Mouse (Mus musculus): Measurements from ENCODE around the gene Commd7. TPM values are rescaled to one million over a fixed set of nuclear protein-coding genes. Genes with fewer than 3 reads are reported as not detected.
A peak's percentile ranks its signal among the peaks of the same experiment; 100 is the strongest.
"Not testable (repeated sequence)": the region's sequence is repeated elsewhere in the genome, so short reads cannot be mapped to it uniquely, and the experiment has no call there.

Gene Commd7
- polyA plus RNA-seq (2015; fragmentation: Nextera tagmentation; extraction: Ambion mirVana) = 73.9 and 77.9 TPM in 2 replicates

- 0 out of 2 replicates have a peak, but pooled peaks cover 6% of the 10 kb centered on the region for H3K4me1 ChIP-seq
- H3K9ac ChIP-seq = peak within 1 kb of the TSS; percentile 87
- peaks cover 7% of the 10 kb centered on the region; the same call in 1 of the 2 replicates for H3K36me3 ChIP-seq
- WGBS = 3% methylated on average over 53 of the region's 53 CpGs
- no peaks in the 10 kb centered on the region for H3K27me3 ChIP-seq (replicated peaks)
- ATAC-seq (ENCODE audit: insufficient read depth, low FRiP score, low read depth) = peak; percentile 77; the same call in 1 of the 2 replicates
- peak within 1 kb of the TSS; percentile 60 for H3K4me2 ChIP-seq
- peak within 1 kb of the TSS; percentile 93 for H3K27ac ChIP-seq
- peak within 1 kb of the TSS; percentile 81 for H3K4me3 ChIP-seq (replicated peaks)
- no peaks in the 10 kb centered on the region for H3K9me3 ChIP-seq
These were observed at the start of gene Commd7 for GRCm38 (mm10) chr2:153631976-153632870. Gene Commd7 (minus strand): TSS chr2:153632781.

GRCm38 (mm10) chr2:153679959-153680358, 47.4 kb upstream of the Commd7 start:
- WGBS = 88% methylated on average over 1 of the region's 1 CpGs

GRCm38 (mm10) chr2:153677550-153677949, 45.0 kb upstream of the Commd7 start:
- Histone ChIP-seq H3K9ac (no peak overlapping the region), H3K4me2 (no peak overlapping the region), H3K4me3 (replicated peaks) (no peak overlapping the region), H3K9me3 (no peaks in the 10 kb centered on the region), H3K36me3 (0 out of 2 replicates have a peak, but pooled peaks cover 6% of the 10 kb centered on the region), H3K27ac (no peak overlapping the region), H3K27me3 (replicated peaks) (no peaks in the 10 kb centered on the region), H3K4me1 (no peaks in the 10 kb centered on the region)
- ATAC-seq (ENCODE audit: insufficient read depth, low FRiP score, low read depth) = no peak
- 80% methylated on average over 7 of the region's 7 CpGs for WGBS

More at GRCm38 (mm10) chr2:153679959-153680358, 47.4 kb upstream of the Commd7 start:
- no peak overlapping the region for H3K4me3 ChIP-seq (replicated peaks)
- H3K27ac ChIP-seq = no peak overlapping the region
- no peak overlapping the region for H3K9ac ChIP-seq
- H3K4me1 ChIP-seq = no peaks in the 10 kb centered on the region
- H3K4me2 ChIP-seq = no peak overlapping the region
- ATAC-seq (ENCODE audit: insufficient read depth, low FRiP score, low read depth) = no peak
- no peaks in the 10 kb centered on the region for H3K36me3 ChIP-seq
- no peaks in the 10 kb centered on the region for H3K9me3 ChIP-seq
- H3K27me3 ChIP-seq (replicated peaks) = no peaks in the 10 kb centered on the region

- no peak overlapping the region for H3K4me3 ChIP-seq (replicated peaks)
- 0 out of 2 replicates have a peak, but pooled peaks cover 6% of the 10 kb centered on the region for H3K36me3 ChIP-seq
- H3K9me3 ChIP-seq = no peaks in the 10 kb centered on the region
- no peak overlapping the region for H3K4me2 ChIP-seq
- no peak overlapping the region for H3K9ac ChIP-seq
- no peaks in the 10 kb centered on the region for H3K4me1 ChIP-seq
- no peak overlapping the region for H3K27ac ChIP-seq
- no peaks in the 10 kb centered on the region for H3K27me3 ChIP-seq (replicated peaks)
- ATAC-seq (ENCODE audit: insufficient read depth, low FRiP score, low read depth) = no peak
- 87% methylated on average over 6 of the region's 6 CpGs for WGBS
These were observed 44.4 kb upstream of the Commd7 start for GRCm38 (mm10) chr2:153676944-153677343.

- not testable (repeated sequence) for H3K27me3 ChIP-seq (replicated peaks); H3K27ac ChIP-seq; H3K4me1 ChIP-seq; H3K9ac ChIP-seq; H3K4me3 ChIP-seq (replicated peaks); H3K36me3 ChIP-seq; H3K4me2 ChIP-seq; H3K9me3 ChIP-seq
- peak; percentile 31; the same call in 1 of the 2 replicates for ATAC-seq (ENCODE audit: insufficient read depth, low FRiP score, low read depth)
- 70% methylated on average over 1 of the region's 1 CpGs for WGBS
These were observed 42.8 kb upstream of the Commd7 start for GRCm38 (mm10) chr2:153675364-153675763.

- Histone ChIP-seq H3K27me3 (replicated peaks) (no peaks in the 10 kb centered on the region), H3K27ac (no peak overlapping the region), H3K9me3 (no peaks in the 10 kb centered on the region), H3K4me2 (no peak overlapping the region), H3K9ac (no peak overlapping the region), H3K4me3 (replicated peaks) (no peak overlapping the region), H3K4me1 (no peaks in the 10 kb centered on the region), H3K36me3 (peaks cover 6% of the 10 kb centered on the region; the same call in 1 of the 2 replicates)
- ATAC-seq (ENCODE audit: insufficient read depth, low FRiP score, low read depth) = no peak
- WGBS = 90% methylated on average over 2 of the region's 2 CpGs
These were observed 40.0 kb upstream of the Commd7 start for GRCm38 (mm10) chr2:153672619-153673018.

- WGBS = 65% methylated on average over 5 of the region's 5 CpGs
- Histone ChIP-seq H3K36me3 (peaks cover 6% of the 10 kb centered on the region; the same call in 1 of the 2 replicates), H3K9ac (no peak overlapping the region), H3K9me3 (no peaks in the 10 kb centered on the region), H3K27me3 (replicated peaks) (no peaks in the 10 kb centered on the region), H3K4me3 (replicated peaks) (no peak overlapping the region), H3K4me2 (no peak overlapping the region), H3K4me1 (no peaks in the 10 kb centered on the region), H3K27ac (no peak overlapping the region)
- ATAC-seq (ENCODE audit: insufficient read depth, low FRiP score, low read depth) = no peak
These were observed 37.5 kb upstream of the Commd7 start for GRCm38 (mm10) chr2:153670111-153670510.

- H3K4me1 ChIP-seq = no peaks in the 10 kb centered on the region
- no peaks in the 10 kb centered on the region for H3K27me3 ChIP-seq (replicated peaks)
- 66% methylated on average over 7 of the region's 7 CpGs for WGBS
- no peak overlapping the region for H3K27ac ChIP-seq
- H3K4me2 ChIP-seq = no peak overlapping the region
- H3K36me3 ChIP-seq = peaks cover 8% of the 10 kb centered on the region; the same call in 1 of the 2 replicates
- ATAC-seq (ENCODE audit: insufficient read depth, low FRiP score, low read depth) = no peak
- H3K9ac ChIP-seq = no peak overlapping the region
- no peaks in the 10 kb centered on the region for H3K9me3 ChIP-seq
- no peak overlapping the region for H3K4me3 ChIP-seq (replicated peaks)
These were observed 36.3 kb upstream of the Commd7 start for GRCm38 (mm10) chr2:153668754-153669376.

- Histone ChIP-seq H3K27me3 (replicated peaks) (no peaks in the 10 kb centered on the region), H3K9ac (no peak overlapping the region), H3K4me2 (no peak overlapping the region), H3K36me3 (peaks cover 2% of the 10 kb centered on the region), H3K9me3 (no peaks in the 10 kb centered on the region), H3K4me3 (replicated peaks) (no peak overlapping the region), H3K27ac (no peak overlapping the region), H3K4me1 (no peaks in the 10 kb centered on the region)
- 80% methylated on average over 7 of the region's 7 CpGs for WGBS
- ATAC-seq (ENCODE audit: insufficient read depth, low FRiP score, low read depth) = no peak
These were observed 32.8 kb upstream of the Commd7 start for GRCm38 (mm10) chr2:153665401-153665800.

GRCm38 (mm10) chr2:153660616-153661015, 28.0 kb upstream of the Commd7 start:
- no peak overlapping the region for H3K4me3 ChIP-seq (replicated peaks)
- 43% methylated on average over 3 of the region's 3 CpGs for whole genome bisulfite sequencing
- ATAC-seq (ENCODE audit: insufficient read depth, low FRiP score, low read depth) = no peak

GRCm38 (mm10) chr2:153657659-153658058, 25.1 kb upstream of the Commd7 start:
- not testable (repeated sequence) for H3K27ac ChIP-seq; H3K4me2 ChIP-seq; H3K9me3 ChIP-seq; H3K4me1 ChIP-seq; H3K27me3 ChIP-seq (replicated peaks); H3K9ac ChIP-seq; H3K4me3 ChIP-seq (replicated peaks); H3K36me3 ChIP-seq
- peak; percentile 39; the same call in 1 of the 2 replicates for ATAC-seq (ENCODE audit: insufficient read depth, low FRiP score, low read depth)
- 75% methylated on average over 8 of the region's 8 CpGs for WGBS

More at GRCm38 (mm10) chr2:153660616-153661015, 28.0 kb upstream of the Commd7 start:
- Histone ChIP-seq H3K4me2 (no peak overlapping the region), H3K36me3 (peaks cover 2% of the 10 kb centered on the region; the same call in 1 of the 2 replicates), H3K27me3 (replicated peaks) (no peaks in the 10 kb centered on the region), H3K9me3 (no peaks in the 10 kb centered on the region), H3K4me1 (no peaks in the 10 kb centered on the region), H3K9ac (no peak overlapping the region), H3K27ac (no peak overlapping the region)

GRCm38 (mm10) chr2:153651681-153652080, 19.1 kb upstream of the Commd7 start:
- Histone ChIP-seq H3K9me3 (no peaks in the 10 kb centered on the region), H3K27me3 (replicated peaks) (no peaks in the 10 kb centered on the region), H3K36me3 (no peaks in the 10 kb centered on the region), H3K4me1 (peaks cover 14% of the 10 kb centered on the region), H3K4me2 (no peak overlapping the region), H3K27ac (no peak overlapping the region), H3K9ac (no peak overlapping the region), H3K4me3 (replicated peaks) (no peak overlapping the region)
- 77% methylated on average over 3 of the region's 3 CpGs for WGBS
- no peak for ATAC-seq (ENCODE audit: insufficient read depth, low FRiP score, low read depth)

Measured in stomach, embryonic 15.5 days (tissue).